Mouse (Mus musculus) lung, postnatal 4 days (tissue): ENCODE results near the gene Fus.
"Not testable (repeated sequence)": the region's sequence is repeated elsewhere in the genome, so short reads cannot be mapped to it uniquely, and the experiment has no call there.

Source experiments
- DNase-seq, 2 experiments: peaks; one replicate each; pipeline ENCODE4 v3.0.0; 2021

Fus gene

DNA sequence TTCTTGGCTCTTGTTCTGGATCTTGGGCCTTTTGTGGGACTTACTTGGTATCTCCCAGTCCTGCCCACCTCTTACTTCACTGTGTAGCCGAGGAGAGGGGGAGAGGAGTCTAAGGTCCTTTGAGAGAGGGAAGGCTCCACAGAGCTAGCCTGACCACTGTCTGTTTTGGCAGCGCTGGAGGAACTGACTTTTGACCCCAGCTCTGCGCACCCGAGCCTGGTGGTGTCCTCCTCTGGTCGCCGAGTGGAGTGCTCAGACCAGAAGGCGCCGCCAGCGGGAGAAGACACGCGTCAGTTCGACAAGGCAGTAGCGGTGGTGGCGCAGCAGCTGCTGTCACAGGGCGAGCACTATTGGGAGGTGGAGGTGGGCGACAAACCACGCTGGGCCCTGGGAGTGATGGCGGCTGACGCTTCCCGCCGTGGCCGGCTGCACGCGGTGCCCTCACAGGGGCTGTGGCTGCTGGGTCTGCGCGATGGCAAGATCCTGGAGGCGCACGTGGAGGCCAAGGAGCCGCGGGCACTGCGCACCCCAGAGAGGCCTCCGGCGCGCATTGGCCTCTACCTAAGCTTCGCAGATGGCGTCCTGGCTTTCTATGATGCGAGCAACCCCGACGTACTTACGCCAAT, 42.6 kb downstream of the Fus start:
- no peak for DNase-seq

DNA sequence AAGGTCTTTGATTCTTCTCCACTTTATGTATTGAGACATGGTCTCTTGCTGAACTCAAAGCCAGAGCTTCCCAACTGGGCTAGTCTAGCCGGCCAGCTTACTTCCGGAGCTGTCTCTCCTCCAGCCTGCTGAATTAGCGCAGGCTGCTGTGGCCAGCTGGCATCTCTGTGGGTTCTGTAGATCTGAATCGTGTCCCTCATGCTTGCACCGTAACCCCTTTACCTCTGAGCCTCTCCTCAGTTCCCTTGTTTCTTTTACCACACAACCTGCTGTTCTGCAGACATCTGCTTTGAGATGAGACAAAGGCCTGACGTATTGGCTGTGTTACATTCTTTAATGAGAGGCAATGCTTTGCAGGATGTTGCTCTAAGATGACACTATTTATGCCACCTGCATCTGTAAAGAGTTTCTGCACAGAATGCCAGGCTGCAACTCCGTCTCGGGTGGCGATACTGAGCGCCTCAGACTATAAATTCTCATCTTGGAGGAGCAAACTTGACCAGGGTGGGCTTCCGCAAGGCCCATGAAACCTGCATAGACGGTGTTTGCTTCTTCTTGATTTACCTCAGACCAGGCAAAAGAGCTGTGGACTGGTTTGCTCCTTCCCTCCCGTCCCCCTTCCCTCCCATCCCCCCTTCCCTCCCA, 45.0 kb downstream of the Fus start:
- DNase-seq: no peak

GRCm38 (mm10) chr7:128013116-128013515, 45.9 kb downstream of the Fus start:
- no peak for DNase-seq

- DNase-seq: not testable (repeated sequence)
These were observed 48.9 kb downstream of the Fus start for GRCm38 (mm10) chr7:128016134-128016533.

GRCm38 (mm10) chr7:128016650-128017049, 49.4 kb downstream of the Fus start:
- DNase-seq: no peak

DNA sequence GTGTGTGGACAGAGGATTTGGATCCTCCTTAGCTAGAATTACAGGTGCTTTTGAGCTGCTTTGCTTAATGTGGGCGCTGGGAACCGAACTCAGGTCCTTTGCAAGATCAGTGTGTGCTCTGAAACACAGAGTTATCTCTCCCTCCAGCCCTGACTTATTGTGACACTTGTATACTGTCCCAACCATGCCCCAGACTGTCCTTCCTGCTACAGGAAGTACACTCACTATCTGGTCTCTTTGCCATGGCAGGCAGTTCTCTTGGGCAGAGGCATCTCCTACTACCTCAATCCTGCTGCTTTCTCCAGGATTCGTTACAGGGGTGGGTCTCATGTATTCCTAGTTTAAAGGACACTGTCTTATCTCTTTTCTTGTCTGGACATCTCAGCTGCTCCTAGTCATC, 51.0 kb downstream of the Fus start:
- no peak for DNase-seq

DNA sequence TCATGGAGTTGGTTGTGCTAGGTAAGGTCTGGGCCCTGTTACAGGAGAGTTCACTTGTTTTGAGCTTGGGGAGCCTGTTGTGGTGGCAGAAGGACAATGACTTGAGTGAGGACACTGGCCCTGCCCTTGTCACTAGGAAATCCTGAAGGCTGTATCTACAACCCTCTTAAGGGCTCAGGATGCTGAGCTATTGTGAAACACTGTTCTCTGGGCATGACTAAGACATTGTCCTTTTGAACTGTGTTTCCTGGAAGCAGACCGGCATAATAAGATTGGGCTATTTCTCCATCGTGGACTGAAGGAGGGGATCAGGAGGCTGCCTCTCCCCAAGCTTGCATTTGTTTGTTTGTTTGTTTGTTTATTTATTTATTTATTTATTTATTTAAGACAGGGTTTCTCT, 51.9 kb downstream of the Fus start:
- DNase-seq: no peak

- DNase-seq: no peak
These were observed 55.7 kb downstream of the Fus start for GRCm38 (mm10) chr7:128022974-128023373.

- DNase-seq: no peak
These were observed 56.3 kb downstream of the Fus start for GRCm38 (mm10) chr7:128023565-128023964.

- DNase-seq: no peak
These were observed 57.1 kb downstream of the Fus start for GRCm38 (mm10) chr7:128024364-128024763.

GRCm38 (mm10) chr7:128024932-128025331, 57.7 kb downstream of the Fus start:
- no peak for DNase-seq

DNA sequence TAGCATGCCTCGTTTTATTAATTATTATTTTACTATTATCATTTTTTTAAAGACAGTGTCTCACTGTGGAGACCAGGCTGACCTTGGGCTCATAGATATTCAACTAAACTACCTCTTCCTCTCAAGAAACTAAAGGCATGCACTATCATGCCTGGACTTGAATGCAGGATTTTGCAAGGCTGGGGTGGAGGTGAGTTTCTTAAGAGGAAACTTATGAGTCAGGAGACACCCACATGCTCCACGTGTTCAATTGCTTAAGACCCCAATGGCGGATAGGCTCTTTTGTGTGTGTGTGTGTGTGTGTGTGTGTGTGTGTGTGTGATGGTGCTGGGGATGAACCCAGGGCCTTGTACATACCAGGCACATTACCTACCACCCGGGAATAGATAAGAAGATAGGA, 58.1 kb downstream of the Fus start:
- DNase-seq: no peak

GRCm38 (mm10) chr7:128031403-128031976, 64.2 kb downstream of the Fus start:
- peak in 1 of 2 experiments; percentile 31 for DNase-seq

- no peak for DNase-seq
These were observed 65.2 kb downstream of the Fus start for GRCm38 (mm10) chr7:128032290-128032988.

DNA sequence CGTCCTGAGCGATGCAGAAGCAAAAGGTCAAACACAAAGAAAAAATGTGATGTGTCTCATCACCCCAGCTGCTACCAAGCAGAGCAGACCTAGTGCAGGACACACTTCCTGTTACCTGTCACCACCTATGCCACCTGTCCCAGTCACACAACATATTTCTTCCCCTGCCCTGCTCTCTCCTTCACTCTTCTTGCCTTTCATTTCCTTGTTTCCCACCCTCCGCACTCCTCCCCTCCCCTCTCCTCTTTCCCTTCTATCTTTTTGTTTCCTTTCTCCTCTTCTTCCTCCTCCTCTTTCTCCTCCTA, 65.7 kb downstream of the Fus start:
- no peak for DNase-seq

DNA sequence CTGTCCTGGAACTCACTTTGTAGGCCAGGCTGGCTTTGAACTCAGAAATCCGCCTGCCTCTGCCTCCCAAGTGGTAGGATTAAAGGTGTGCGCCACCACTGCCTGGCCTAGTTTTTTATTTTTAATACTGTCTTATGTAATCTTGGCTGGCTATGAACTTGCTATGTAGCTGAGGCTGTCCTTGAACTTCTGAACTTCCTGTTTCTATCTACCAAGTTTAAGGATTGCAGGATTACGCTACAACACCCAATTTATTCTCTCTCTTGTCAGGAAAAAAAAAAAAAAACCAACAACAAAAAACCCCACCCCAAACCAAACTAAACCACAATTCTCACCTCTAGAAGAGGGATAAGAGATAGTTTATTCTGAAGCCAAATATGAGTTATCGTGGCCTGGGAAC, 66.4 kb downstream of the Fus start:
- DNase-seq: no peak
